Mouse (Mus musculus) NIH3T3 (cell line): ENCODE results near the gene Cpa1.

Experiments used
- DNase-seq: peaks from one replicate; pipeline ENCODE4 v3.0.0-alpha.2; 2012; ENCODE audit warnings: low read depth

Gene Cpa1

DNA sequence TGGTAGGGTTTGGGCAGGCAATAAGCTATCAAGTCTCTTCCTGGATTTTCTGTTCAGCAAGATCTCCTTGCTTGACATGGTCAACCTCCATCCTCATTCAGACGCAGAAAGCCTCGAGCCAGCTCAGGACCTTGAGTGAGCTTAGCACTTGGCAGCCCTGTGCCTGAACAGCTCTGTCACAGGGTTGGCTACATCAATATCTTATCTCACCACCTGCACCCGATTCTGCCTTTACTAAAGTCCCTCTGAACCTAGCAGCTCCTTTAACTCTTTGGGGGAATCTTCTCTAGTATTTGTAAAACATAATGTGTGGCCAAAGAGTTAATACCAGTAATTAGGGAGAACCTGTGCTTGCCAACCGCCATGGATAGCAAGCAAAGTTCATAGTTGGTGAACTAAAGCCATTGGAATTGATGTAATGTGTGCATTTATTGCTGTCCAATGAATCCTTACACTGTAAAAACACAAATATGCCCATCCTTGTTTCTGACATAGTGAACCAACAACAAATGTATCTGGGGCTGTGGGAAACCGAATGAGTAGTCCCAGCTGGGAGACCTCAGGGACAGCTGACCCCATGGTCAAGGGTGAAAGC, at the start of gene Cpa1:
TSS of gene Cpa1 (plus strand) at position 545 of the 595 bp plus-strand sequence.
- no peak for DNase-seq

GRCm38 (mm10) chr6:30589819-30590218, 49.2 kb upstream of the Cpa1 start:
- no peak for DNase-seq

GRCm38 (mm10) chr6:30591851-30592404, 47.1 kb upstream of the Cpa1 start:
- no peak for DNase-seq

GRCm38 (mm10) chr6:30592417-30592974, 46.5 kb upstream of the Cpa1 start:
- no peak for DNase-seq

GRCm38 (mm10) chr6:30594364-30594763, 44.7 kb upstream of the Cpa1 start:
- no peak for DNase-seq

DNA sequence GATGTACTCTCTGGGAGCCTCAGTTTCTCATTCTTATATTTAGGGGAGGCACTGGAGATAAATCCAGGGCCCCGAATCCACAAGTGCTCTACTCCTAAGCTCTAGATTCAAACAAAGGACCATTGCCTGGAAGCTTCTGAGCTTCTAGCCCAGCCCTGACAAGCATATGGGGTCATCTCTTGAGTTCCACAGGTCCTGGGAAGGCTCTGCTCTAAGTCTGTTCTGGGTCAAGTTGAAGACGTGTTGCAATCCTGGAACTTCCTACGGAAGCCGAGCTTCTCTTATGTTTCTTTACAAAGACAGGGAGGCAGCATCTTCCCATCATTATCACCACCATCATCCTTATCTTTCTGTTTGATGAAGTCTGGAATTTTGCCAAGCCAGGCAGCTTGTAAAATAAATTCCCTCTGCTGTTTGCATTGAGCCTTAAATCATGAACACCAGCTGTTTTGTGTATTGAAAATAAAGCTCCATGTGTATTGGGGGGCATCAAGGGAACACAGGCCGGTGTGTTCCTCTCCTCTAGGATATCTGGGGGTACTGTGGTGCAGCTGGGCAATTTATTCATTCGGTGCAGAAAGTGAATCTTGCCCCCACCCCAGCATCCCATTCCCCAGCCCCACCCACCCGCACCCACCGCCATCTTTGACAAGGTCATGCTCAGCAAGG, 42.7 kb upstream of the Cpa1 start:
- no peak for DNase-seq

- no peak for DNase-seq
Observed at GRCm38 (mm10) chr6:30600033-30600432, 39.0 kb upstream of the Cpa1 start.

DNA sequence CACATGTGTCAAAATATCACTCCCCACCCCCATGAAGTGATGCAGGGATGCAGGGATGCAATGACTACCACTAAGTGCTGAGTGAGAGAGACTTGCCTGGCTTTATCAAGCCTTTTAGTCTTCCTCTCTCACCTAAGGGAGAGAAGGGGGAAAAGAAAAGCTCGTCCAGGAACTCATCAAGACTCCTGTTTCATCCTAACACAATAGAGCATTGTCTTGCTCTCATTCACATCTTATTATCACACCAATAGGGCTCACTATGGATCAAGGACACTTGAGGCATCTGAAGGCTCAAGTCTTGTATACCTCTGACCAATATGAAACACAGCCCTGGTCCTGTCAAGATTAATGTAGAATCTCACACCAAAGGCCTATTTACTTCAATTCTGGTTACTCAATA, 38.0 kb upstream of the Cpa1 start:
- DNase-seq: no peak

GRCm38 (mm10) chr6:30604342-30604867, 34.6 kb upstream of the Cpa1 start:
- no peak for DNase-seq

DNA sequence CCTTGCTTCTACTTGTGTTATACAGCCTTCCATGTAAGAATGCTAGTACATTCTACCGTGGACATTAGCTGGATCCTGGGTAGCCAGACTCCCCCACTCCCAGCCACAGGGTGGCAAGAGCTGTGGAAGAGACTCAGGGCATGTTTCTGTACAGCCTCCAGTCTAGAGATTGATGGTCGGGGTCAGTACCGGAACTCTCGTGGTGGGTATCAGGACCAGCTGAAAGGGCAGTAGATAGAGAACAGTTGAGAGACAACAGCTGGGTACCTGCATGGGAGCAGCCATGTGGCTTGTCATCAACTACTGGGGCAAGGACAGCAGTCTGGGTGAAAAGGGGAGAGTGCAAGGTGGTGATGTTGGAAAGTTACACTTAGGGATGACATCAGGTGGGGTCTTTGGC, 33.9 kb upstream of the Cpa1 start:
- DNase-seq: no peak

- no peak for DNase-seq
Observed at GRCm38 (mm10) chr6:30605672-30606071, 33.3 kb upstream of the Cpa1 start.

GRCm38 (mm10) chr6:30610710-30611109, 28.3 kb upstream of the Cpa1 start, which contains the start of gene Cpa5:
TSS of gene Cpa5 (plus strand) at chr6:30611010.
- DNase-seq: no peak

DNA sequence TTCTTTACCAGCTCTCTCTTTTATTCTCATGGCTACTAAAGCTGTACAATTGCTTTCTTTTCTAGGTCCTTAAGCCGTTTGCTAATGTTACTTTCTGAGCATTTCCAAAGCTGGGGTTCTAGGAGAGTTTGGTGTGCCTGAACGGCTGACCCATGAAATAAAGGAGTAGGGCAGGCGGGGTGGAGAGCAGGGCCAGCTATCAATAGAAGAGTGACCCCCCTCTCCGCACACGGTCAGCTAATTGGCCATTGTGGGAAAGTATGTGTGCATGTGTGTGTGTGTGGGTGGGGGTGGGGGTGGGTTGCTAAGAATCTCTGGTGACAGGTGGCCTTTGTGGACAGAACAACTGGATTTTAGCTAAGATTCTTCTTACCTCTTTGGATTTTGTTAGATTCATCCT, 27.8 kb upstream of the Cpa1 start:
- DNase-seq: no peak

- DNase-seq: no peak
Observed at GRCm38 (mm10) chr6:30614251-30614650, 24.8 kb upstream of the Cpa1 start.

- DNase-seq: no peak
Observed at GRCm38 (mm10) chr6:30615741-30616140, 23.3 kb upstream of the Cpa1 start.

- no peak for DNase-seq
Observed at GRCm38 (mm10) chr6:30616491-30616941, 22.5 kb upstream of the Cpa1 start.

- DNase-seq: peak; percentile 68
Observed at GRCm38 (mm10) chr6:30617020-30617958, 21.7 kb upstream of the Cpa1 start.

DNA sequence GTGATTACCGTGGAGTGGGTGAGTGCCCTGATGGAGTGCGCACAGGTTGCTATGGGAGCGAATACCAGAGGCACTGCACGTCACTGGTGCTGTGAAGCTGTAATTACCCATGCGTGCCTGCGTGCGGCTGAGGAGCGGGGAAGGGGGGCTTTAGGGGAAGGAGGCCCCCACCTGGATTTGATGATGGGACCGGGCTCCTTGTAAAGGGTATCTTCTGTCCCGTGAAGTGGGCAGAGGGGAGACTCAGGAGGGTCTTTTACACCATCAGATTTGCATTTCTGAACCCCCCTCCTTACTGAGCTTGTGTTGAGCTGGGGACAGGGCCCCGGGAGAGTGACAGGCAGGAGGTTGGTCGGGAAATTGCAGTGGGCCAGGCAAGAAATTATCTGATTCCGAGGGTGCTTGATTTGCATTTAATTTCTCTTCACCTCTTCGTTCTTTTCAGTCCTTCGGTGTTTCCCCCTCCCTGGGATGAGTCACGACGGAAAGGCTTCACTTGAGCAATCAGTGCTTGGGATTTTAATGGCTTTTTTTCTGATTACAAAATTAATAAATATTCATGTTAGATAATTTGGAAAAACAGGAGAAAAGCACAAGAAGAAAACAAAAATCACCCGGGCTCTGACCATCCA, 20.9 kb upstream of the Cpa1 start:
- peak; percentile 23 for DNase-seq

DNA sequence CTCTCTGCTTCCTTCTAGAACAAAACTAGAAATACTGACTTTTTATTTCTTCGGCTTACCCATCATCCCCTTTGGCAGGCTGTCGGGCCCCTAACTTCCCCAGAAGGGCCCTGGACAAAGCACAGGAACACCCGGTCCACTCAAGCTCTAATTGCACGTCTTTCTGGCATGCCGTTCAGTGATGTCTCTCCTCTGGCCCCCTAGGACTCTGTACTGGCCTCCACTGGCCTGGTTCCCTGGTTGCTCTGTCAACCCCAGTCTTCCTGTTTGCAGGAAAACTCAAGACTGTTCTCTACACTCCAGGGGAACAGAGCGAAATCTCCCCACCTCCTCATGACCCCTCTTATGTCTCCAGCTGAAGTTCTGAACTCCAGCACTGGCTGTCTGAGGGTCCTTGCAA, 20.3 kb upstream of the Cpa1 start:
- DNase-seq: no peak

DNA sequence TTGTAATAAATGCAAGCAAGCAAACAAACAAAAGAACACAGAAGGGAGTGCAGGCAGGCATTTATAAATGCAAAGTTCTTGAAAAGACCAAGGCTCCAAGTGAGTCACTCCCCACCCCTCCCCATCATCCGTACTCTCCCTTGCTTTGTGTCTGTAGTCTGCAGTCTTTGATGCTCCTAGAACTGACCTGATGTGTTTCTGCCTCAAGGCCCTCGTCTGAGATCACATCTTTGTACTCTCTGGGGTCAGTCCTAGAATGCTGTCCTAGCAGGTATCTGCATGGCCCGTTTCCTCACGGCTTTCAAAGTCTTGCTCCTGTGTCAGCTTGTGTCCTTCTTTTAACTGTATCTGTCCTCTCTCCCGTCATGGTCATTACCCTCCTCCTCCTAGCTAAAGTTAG, 19.4 kb upstream of the Cpa1 start:
- no peak for DNase-seq

GRCm38 (mm10) chr6:30620591-30620990, 18.4 kb upstream of the Cpa1 start:
- no peak for DNase-seq
